Mouse (Mus musculus): Measurements from ENCODE around the gene Chst3.
"Not testable (repeated sequence)": the region's sequence is repeated elsewhere in the genome, so short reads cannot be mapped to it uniquely, and the experiment has no call there.

The Chst3 gene

DNA sequence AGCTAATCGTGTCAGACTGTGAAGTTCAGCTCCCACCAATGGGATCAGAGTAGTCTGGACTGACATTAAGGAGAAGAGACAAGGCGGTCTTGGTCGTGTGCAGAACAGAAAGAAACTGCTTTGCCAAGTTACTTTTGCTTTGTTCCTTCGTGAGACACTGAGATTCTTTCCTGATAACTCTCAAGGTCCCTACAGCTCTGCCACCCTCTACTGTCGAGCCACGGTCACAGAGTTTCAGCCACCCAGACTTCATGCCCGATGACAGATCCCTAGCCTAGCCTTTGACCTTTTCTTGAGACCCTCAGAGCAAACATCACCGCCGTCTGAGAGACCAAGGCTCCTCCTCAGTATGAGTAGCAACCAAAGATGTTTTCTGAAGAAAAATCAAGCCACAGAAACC, 14.9 kb upstream of the Chst3 start:
- no peak for DNase-seq (ENCODE audit: low spot score in 2 of 2)

DNA sequence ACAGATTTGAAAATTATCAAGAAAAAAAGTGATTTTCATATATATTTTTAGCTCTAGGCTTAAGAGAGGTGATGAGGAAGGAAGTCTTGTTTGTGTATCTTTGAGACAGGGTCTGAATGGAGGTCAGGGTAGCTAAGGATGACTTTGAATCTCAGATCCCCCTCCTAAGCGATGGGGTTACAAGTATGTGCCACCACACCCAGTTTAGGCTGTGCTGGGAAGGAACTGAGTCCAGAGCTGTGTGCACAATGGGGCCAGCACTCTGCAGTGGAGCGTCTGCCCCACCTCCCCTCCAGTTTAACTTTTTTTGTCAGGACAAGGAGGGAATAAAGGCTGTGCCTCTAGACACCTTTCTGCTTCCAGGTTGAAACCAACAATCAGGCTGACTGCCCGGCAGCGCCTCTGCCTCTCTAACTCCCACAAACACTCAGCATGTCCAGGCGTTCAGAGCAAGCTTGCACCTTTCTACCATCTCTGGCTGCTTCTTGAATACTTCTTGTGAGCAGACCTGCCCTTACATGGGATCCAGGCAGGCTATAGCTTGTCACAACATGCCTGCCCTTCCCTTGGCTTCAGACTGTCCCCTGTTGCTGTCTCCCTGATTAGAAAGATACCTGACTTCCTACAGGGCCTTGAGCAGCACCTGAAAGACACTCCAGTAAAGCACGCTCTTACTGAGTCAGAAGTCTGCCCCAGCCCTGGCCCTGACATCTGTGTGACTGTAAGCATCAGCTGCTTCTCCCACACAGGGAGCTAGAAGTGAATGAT, 11.4 kb upstream of the Chst3 start:
- no peak for DNase-seq (ENCODE audit: low spot score in 2 of 2)

DNA sequence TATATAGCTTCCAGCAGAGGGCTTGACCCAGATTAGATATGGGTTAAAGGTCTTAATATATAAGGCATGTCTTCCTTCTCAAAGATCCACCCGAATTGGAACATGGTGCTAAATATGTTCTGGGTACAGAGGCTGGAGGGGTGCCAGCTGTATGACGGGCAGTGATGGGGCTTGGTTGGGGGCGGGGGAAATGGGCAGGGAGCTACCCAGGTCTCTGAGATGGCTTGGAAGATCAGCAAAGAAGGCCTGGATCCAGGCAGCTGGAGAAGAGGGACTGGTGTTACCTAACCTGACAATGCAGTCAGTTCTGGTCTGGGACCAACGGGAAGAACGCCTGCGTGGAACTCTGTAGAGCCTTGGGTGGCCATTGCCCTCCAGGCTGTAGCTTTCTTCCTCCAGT, 10.1 kb upstream of the Chst3 start:
- DNase-seq (ENCODE audit: low spot score in 2 of 2), result no peak

DNA sequence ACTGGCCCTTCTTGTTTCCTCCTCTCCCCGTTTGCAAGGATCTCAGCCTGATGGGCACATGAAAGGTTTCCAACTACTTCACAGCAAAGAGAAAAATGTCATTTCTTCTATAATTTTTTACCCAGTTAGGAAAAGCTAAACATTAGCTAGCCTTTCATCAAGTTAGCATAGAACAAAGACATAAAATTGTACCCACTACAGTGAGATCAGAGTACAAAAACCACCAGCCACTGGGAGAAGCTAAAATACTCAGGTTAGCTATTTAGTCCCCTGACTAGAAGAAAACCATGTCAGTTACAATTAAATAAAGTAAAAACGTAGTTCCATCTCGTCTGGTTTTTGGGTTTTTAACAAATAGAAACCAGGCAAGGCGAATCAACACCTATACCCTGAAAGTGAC, 8.6 kb upstream of the Chst3 start:
- DNase-seq (ENCODE audit: low spot score in 2 of 2), result no peak

DNA sequence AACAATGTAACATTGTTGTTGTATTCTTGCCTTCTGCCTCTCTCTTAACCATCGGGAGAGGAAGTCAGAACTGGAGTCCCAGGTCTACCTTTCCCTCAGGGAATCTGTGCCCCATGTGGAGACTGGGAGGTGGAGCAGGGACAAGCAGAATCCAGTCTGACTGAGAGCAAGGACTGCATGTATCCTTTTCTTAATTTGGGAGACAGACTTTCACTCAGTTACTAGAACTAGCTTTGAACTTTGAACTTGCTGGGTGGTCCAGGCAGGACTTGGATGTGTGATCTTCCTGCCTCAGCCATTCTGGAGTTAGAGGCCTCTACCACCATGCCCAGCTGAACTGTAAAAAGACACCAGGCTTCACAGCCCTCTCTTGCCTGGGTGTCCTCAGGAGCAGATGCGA, 5.5 kb upstream of the Chst3 start:
- DNase-seq (ENCODE audit: low spot score in 2 of 2), result no peak

DNA sequence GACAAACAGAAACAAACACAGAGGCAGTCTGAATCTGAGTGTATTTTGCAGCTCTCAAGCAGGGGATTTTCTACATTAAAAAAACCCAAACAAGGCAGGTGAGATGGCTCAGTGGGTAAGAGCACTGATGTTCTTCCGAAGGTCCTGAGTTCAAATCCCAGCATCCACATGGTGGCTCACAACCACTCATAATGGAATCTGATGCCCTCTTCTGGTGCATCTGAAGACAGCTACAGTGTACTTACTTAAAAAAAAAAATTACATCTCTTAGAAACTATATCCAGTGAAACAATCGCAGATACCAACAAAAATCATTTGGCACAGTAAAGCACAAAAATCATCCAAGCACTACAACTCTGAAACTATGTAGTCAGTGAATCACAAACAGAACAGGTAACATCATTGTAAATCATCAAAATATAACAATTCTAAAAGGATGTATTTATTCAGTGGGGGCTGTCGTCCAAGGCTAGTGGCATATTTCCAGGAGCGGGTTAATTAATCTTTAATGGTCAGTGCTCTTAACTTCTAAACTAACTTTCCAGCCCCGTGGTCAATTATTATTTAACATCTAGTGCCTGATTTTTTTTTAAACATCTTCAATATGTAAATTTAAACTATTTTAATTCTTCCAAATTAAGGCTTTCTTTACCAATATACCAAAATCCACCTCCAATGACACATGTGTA, 2.7 kb upstream of the Chst3 start:
- DNase-seq (ENCODE audit: low spot score in 2 of 2), result not testable (repeated sequence)

DNA sequence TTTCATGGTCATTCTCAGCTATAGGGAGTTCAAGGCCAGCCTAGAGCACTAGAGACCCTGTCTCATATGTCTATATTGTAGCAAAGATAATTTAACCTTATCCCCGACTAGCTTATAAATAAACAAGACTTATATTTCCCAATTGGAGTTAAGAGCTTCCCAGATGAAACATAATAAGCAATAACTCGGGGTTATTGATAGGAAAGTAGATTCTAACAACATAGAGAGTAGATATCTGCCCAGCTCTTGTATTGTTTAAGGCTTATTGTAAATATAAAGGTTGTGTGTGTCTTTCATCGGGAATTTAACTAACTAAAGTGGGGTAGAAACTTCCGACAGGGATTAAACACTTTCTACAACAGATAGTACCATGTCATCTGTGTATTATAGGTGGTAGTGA, 1.5 kb upstream of the Chst3 start:
- DNase-seq (ENCODE audit: low spot score in 2 of 2), result no peak

DNA sequence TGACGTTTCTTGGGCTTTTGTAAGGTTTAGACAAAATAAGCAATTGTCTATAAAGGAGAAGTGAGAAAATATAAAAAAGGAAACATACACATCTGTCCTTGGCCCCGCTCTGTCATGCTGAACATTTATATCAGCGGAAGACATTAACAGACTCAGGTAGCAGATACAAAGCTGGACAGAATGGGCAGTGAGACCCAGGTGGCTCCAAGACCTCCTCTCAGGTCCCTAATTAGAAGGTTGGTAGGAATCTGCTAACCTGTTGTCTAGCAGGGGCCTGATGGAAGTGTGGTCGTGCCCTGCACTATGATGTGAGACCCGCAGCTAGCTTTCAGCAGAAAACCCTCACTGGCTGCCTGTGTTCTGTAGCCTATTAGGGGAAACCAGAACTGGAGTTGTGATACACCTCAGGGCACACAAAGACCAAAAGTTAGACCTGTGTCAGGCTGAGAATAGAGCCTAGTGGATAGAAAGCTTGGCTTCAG, 1.0 kb upstream of the Chst3 start:
- DNase-seq (ENCODE audit: low spot score in 2 of 2), result no peak

DNA sequence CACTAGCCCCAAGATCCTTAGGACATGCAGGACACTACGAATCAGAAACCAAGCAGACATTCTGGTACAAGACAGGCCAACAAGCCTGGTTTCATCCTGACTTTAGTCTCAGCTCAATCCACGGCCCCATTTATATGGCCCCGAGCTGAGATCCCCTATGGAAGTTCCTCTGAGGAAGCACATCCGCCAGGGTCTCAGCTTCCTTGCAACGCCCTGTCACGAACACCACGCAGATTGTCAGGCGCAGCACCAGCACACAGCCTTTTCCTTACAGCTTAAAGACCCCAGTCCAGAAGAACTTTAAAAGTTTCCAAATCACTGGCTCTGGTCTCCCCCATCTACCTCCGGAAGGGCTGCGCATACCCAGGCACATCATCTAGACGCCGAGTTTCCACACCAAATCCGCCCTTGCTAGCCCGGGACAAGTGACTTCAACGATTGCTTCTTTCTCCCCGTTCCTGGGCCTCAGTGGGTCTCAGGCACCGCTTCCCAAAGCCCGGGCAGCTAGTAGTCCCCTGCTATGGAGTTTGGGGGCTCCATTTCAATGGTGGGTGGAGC, 948 bp downstream of the Chst3 start:
- DNase-seq (ENCODE audit: low spot score in 2 of 2), result no peak

DNA sequence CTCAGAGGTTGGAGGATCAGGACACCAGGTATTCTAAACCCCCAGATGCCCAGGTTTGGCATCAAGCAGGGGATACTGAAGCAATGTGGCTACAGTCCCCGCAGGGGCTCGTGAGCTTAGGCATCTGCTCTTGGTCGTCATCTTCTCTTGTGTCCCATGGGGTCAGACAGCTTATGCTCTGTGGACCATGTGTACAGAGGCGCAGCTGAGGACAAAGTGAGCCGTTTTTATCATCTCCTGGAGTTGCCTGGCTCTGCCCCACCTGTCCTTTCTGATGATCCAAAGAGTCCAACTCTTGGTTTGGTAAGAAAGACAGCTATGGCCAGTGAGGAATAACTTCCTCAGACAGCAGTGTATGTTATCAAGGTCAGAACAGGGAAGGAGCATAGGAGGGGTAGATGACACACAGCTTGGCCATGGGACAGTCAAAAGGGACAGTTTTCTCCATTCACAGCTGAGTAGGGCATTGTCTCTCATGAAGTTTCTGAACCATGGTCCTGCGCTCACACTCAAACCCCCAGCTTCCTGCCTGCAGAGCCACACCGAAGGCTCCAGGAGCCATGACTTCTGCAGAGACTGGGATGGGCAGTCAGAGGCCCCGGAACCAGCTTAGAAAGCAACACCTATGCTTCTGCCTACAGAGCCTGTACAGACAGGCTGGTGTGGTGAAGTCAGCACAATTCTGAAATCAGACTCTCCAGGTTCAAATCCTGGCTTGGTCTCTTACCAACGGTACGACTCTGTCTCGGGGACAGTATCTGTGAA, 2.5 kb downstream of the Chst3 start:
- no peak for DNase-seq (ENCODE audit: low spot score in 2 of 2)

DNA sequence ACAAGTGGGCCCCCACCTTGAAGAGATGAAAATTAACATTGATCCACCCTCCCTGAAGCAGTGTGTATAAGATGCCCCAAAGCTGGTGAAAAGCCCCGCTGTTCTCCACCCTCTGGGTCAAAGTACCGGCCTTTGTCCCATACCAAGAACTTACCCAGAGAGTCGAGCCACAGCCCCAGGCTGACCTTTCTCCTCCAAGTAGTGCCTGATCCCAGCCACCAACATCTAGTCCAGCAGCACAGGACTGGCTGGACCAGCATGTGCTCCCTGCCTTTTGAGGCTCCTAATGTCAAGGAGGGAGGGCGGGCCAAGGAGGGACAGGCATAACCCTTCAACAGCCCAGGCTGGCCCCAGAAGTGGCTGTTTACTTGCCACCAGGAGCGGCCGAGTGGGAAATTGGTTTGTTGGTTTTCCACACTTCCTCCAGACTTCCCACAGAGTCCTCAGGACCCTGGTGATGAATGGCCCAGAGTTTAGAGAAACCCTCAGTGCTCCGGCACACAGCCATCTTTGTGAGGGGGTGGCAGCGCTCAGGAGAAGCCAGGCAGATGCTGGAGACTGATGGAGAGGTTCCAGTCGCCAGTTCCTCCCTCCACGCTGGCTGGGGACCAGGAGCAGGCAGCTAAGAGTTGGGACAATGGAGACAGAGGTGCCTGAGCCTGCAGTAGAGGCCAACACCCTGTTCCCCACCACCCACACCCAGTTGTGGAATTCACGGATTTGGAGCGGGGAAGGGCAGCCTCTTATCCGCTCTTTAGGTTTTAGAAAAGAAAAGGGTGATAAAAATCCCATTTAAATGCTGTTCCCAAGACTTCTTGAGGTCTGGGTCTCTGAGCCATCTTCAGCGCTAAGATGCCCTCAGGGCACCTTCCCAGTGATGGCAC, 3.7 kb downstream of the Chst3 start:
- DNase-seq (ENCODE audit: low spot score in 2 of 2), result peak in 1 of 2 experiments; percentile 54

DNA sequence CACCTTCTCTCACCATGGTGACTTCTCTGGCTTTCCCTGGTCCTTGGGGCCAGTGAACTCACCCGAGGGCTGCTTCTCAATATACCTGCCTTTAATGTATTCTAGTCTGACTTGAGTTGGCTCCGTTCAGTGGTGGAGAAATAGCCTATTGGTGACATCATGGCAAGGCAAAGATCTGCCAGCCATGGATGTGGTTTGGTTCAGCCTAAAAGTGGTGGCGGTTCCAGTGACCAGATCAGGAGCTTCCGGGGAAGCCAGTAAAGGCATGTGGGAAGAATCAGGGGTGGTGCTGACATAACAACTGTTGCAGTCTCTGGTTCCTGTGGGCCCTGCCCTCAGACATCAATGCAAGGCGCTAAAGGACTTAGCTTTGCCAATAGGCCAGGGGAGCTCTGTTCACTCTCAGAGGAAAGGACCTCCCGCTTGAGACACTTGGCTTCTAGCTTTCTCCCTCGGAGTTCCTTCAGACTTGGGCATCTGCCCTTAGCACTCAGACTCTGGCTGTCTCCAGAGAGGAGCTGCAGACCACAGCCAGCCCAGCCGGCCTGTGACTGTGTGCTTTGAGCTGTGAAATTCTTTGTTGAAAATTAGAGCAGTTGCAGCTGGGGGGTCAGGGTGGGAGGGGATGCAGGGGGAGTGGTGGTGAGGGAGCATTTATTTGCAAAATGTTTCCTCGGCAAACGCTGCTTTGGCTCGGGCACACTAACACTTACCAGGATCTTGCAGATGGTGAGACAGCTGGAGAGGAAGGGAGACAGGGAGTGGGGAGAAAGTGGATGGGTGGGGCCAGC, 6.3 kb downstream of the Chst3 start:
- DNase-seq (ENCODE audit: low spot score in 2 of 2), result no peak

DNA sequence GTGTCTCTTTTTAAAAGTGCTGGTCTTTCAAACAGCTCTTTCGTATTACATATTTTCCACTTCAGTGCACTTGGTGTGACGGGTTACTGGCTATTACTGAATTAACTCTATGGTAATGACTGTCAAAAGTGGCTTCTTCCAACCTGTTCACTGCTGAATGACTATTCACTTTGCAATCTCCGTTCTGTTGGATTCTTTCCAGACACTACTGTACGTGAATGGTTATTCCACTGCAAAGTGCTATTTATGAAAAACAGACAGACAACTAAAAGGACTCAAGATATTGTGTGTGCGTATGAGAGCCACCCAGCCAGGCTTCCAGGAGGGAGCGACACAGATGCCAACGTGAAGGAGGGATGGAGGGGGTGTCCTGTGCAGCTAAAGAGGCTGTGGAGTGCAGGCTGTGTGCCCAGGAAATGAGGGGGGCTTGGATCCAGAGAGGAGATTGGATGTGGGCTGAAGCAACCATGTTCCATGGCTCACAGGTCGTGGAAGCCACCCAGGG, 7.5 kb downstream of the Chst3 start:
- DNase-seq (ENCODE audit: low spot score in 2 of 2), result no peak

DNA sequence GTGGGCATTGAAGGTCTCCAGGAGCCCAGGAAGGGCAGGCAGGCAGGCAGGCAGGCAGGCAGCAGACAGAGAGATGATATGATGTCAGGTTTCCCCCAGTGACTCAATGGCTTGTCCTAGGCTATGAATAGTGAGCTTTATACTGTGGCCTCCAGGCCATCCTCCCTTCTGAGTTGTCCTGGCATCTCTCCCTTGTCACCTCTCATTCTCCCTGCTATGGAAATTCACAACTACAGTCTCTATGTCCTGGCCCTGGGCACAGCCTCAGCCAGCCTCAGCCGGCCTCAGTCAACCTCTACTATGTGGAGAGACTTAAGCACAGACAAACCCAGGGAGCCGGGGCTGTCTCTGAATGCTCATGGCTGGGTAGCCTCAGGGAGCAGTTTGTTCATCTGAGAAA, 8.6 kb downstream of the Chst3 start:
- DNase-seq (ENCODE audit: low spot score in 2 of 2), result no peak

DNA sequence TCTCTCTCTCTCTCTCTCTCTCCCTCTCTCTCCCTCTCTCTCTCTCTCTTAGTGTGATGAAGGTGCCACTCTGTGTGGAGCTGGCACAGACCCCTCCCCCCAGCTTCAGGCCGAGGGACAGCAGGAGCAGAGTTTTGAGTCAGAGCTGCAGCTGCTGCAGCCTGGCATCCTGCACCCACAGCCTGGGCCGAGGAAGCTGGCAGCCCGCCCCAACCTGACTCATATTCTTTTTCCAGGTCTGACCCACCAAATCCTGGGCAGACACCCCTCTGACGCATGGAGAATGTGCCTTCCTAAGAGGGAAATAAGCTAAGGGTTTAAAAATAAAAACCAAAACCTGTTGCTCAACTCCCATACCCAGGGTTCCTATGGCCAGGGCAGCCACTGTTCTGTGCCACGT, 9.8 kb downstream of the Chst3 start:
- DNase-seq (ENCODE audit: low spot score in 2 of 2), result peak; percentile 75 to 79

DNA sequence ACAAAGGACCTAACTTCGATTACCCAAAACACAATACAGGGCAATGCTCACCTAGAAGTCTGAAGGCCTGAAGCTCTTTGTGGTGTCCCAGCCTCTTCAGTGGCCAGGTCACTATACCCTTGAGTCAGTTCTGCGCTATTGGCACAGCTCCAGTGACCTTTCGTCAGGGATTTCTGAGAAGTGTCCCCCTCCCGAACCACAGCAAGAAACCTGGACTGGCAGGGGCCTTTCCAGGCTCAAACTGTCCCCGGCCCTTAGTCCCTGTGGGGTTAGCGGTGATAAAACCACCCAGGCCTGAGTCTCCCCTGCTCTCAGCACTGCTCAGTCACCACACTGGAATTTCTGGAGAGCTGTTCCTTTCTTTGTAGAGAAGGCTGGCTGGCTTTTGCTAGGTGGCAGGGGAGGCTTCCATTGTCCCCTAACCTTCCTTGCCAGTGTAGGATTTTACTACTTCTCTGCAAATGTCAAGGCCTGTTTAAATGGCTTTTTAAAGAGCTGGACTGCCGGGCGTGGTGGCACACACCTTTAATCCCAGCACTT, 11.8 kb downstream of the Chst3 start:
- DNase-seq (ENCODE audit: low spot score in 2 of 2), result no peak

DNA sequence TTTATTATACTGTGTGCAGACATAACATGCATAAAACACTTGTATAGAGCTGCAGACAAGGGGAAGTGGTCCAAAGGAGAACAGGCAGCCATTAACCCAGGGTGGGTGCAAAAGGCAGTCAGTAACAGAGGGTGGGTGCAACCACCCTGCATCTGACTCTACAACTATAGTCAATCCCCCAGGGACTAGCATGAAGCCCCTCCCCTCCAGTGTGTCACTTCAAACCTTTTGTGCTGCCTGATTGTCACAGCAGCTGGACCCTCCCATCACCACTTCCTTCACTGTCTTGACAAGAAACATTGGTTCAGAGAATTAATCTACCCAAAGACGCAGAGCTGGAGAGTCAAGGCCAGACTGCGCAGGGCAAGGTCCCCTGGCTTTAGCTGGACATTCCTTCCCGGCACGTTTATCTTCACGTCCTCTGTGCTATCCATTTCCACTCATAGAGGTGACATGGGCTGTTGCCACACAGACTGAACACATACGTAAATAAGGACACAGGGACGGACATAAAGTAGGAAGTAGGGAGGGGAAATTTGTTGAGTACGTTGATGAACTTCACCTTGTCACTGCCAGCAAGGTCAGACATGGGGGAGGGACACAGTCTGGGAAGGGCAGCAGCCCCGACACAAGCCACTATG, 13.3 kb downstream of the Chst3 start:
- DNase-seq (ENCODE audit: low spot score in 2 of 2), result no peak

DNA sequence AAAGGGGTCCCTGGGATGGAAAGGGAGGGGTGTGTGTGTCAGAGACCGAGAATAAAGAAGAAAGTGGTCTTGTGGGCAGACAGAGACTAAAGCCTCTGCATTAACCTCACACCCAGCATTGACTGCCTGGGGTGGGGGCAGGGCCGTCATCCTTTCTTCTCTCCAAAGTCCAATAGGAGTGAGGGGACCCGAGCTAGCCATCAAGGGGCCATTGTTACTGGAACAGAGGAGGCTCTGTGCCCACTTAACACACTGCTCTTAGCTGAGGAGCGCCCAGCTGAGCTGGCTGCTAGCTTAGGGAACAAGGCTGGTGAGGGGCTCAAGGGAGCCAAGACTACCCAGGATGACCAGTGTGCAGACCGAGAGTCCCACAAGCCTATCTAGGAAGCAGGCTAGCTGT, 16.3 kb downstream of the Chst3 start:
- no peak for DNase-seq (ENCODE audit: low spot score in 2 of 2)

DNA sequence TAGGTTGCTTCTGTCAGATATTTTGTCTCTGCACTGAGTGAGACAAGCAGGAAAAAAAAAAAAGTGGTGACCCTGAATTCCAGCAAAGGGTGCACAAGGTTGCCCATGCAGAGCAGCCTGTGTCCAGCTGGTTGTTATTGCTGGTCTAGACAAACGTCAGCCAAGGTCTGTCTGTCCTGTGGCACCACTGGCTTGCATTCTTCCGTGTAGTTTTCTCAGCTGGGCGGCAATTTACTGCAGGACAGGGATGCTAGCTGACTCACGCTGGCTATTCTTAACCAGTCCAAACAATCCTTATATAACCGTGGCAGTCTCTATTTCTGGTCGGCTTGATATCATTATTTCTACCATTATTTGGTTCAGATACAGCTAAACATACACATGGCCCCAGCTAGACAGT, 18.1 kb downstream of the Chst3 start:
- DNase-seq (ENCODE audit: low spot score in 2 of 2), result no peak

DNA sequence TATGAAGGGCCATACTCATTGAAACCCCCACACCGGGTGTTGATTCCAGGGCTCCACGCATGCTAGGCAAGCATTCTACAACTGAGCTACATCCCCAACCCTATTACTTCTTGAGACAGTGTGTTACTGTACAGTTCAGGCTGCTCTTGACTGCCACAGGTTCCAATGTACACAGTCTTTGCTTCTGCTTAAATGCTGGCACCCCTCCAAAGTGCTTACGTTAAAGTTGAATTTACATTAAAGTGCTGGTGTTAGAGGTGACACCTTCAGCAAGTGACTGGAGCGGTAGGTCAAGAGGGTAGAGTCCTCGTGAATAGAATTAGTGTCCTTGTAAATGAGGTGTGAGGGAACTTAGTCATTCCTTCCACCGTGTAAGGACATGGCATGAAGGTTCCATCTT, 19.7 kb downstream of the Chst3 start:
- DNase-seq (ENCODE audit: low spot score in 2 of 2), result no peak

Measured in right cerebral cortex, postnatal 36 days (tissue).